Mouse (Mus musculus): ENCODE results near the gene Nox4. TPM values are rescaled to one million over a fixed set of nuclear protein-coding genes. Genes with fewer than 3 reads are reported as not detected.
A peak's percentile ranks its signal among the peaks of the same experiment; 100 is the strongest.

Nox4 gene
- polyA plus RNA-seq (2011; ENCODE audit: insufficient read length, low read depth, missing spikeins) = 15.1 and 20.7 TPM in 2 replicates

GRCm38 (mm10) chr7:87245856-87246579 is at the start of gene Nox4:
TSS of gene Nox4 (plus strand) at chr7:87246096.
- TF ChIP-seq CTCF (IDR thresholded peaks at IDR 0.05; ENCODE audit: borderline replicate concordance, insufficient read depth, low read length) (no peak), POLR2A (IDR thresholded peaks at IDR 0.05; ENCODE audit: low read depth, low read length) (no peak; the same call in none of the 2 replicates)
- H3K4me3 ChIP-seq (ENCODE audit: insufficient read depth, low read length) = peak within 1 kb of the TSS; percentile 36
- peaks cover 5% of the 10 kb centered on the region; the same call in 1 of the 2 replicates for H3K4me1 ChIP-seq (ENCODE audit: control insufficient read depth, insufficient read depth, low read length)
- peak within 1 kb of the TSS; percentile 61 for H3K27ac ChIP-seq (ENCODE audit: insufficient read depth, low read length)

DNA sequence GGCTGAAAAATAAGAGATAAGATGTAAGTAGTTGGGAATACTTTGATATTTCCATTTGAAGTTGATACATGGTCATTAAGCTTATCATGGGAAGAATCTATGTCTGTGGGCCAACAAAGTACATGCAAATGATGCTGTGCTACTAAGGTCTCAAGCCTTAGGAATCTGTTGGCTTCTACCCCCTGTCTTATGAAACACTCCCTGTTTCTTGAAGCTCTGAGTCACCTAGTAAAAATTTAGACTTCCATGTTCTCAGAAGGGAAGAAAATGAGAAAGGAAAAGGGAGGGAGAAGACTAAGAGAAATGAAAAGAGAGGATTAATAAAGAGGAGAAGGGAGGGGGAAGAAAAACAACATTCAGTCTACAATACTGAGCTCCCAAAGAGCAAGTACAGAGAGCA is 41.1 kb upstream of the Nox4 start:
- TF ChIP-seq POLR2A (IDR thresholded peaks at IDR 0.05; ENCODE audit: low read depth, low read length) (no peak), CTCF (IDR thresholded peaks at IDR 0.05; ENCODE audit: borderline replicate concordance, insufficient read depth, low read length) (no peak)
- Histone ChIP-seq H3K4me1 (ENCODE audit: control insufficient read depth, insufficient read depth, low read length) (no peaks in the 10 kb centered on the region), H3K27ac (ENCODE audit: insufficient read depth, low read length) (peak overlapping the region; percentile 82; the same call in 1 of the 2 replicates), H3K4me3 (ENCODE audit: insufficient read depth, low read length) (no peak overlapping the region)

DNA sequence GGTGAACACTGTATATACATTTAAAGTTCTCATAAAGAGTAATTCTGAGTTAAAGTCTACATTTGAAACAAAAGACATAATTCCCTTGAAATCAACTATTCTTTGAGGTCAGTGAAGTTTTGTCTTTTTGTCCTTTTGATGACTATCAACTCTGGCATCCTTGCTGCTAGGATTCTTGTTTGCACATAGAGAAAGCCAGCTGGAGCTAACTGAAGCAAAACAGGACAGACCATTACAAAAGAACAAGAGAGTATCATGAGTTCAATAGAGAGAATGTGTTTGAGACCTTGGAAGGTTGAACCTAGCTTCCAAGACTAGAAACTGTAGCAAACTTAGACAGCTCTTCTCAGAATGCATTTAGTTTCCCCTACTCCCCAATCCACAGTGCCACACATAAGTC is 24.2 kb upstream of the Nox4 start:
- TF ChIP-seq POLR2A (IDR thresholded peaks at IDR 0.05; ENCODE audit: low read depth, low read length) = no peak
- TF ChIP-seq CTCF (IDR thresholded peaks at IDR 0.05; ENCODE audit: borderline replicate concordance, insufficient read depth, low read length) = no peak
- Histone ChIP-seq H3K27ac (ENCODE audit: insufficient read depth, low read length) (no peak overlapping the region), H3K4me3 (ENCODE audit: insufficient read depth, low read length) (no peak overlapping the region), H3K4me1 (ENCODE audit: control insufficient read depth, insufficient read depth, low read length) (peaks cover 5% of the 10 kb centered on the region; the same call in 1 of the 2 replicates)

- H3K27ac ChIP-seq (ENCODE audit: insufficient read depth, low read length) = no peak overlapping the region
- TF ChIP-seq CTCF (IDR thresholded peaks at IDR 0.05; ENCODE audit: borderline replicate concordance, insufficient read depth, low read length) (no peak), POLR2A (IDR thresholded peaks at IDR 0.05; ENCODE audit: low read depth, low read length) (no peak)
- no peak overlapping the region for H3K4me3 ChIP-seq (ENCODE audit: insufficient read depth, low read length)
- peaks cover 2% of the 10 kb centered on the region; the same call in 1 of the 2 replicates for H3K4me1 ChIP-seq (ENCODE audit: control insufficient read depth, insufficient read depth, low read length)
Measured at GRCm38 (mm10) chr7:87222751-87223150, 23.1 kb upstream of the Nox4 start.

- no peak overlapping the region for H3K27ac ChIP-seq (ENCODE audit: insufficient read depth, low read length)
- no peak overlapping the region for H3K4me3 ChIP-seq (ENCODE audit: insufficient read depth, low read length)
- TF ChIP-seq POLR2A (IDR thresholded peaks at IDR 0.05; ENCODE audit: low read depth, low read length) = no peak
- TF ChIP-seq CTCF (IDR thresholded peaks at IDR 0.05; ENCODE audit: borderline replicate concordance, insufficient read depth, low read length) = no peak
- no peaks in the 10 kb centered on the region for H3K4me1 ChIP-seq (ENCODE audit: control insufficient read depth, insufficient read depth, low read length)
Measured at GRCm38 (mm10) chr7:87225617-87226016, 20.3 kb upstream of the Nox4 start.

- Histone ChIP-seq H3K4me3 (ENCODE audit: insufficient read depth, low read length) (no peak overlapping the region), H3K4me1 (ENCODE audit: control insufficient read depth, insufficient read depth, low read length) (no peaks in the 10 kb centered on the region), H3K27ac (ENCODE audit: insufficient read depth, low read length) (no peak overlapping the region)
- TF ChIP-seq POLR2A (IDR thresholded peaks at IDR 0.05; ENCODE audit: low read depth, low read length) (no peak), CTCF (IDR thresholded peaks at IDR 0.05; ENCODE audit: borderline replicate concordance, insufficient read depth, low read length) (no peak)
Measured at GRCm38 (mm10) chr7:87227051-87227948, 18.6 kb upstream of the Nox4 start.

GRCm38 (mm10) chr7:87229502-87229901 is 16.4 kb upstream of the Nox4 start:
- H3K27ac ChIP-seq (ENCODE audit: insufficient read depth, low read length) = no peak overlapping the region
- no peaks in the 10 kb centered on the region for H3K4me1 ChIP-seq (ENCODE audit: control insufficient read depth, insufficient read depth, low read length)
- TF ChIP-seq CTCF (IDR thresholded peaks at IDR 0.05; ENCODE audit: borderline replicate concordance, insufficient read depth, low read length) (no peak), POLR2A (IDR thresholded peaks at IDR 0.05; ENCODE audit: low read depth, low read length) (no peak)
- H3K4me3 ChIP-seq (ENCODE audit: insufficient read depth, low read length) = no peak overlapping the region

DNA sequence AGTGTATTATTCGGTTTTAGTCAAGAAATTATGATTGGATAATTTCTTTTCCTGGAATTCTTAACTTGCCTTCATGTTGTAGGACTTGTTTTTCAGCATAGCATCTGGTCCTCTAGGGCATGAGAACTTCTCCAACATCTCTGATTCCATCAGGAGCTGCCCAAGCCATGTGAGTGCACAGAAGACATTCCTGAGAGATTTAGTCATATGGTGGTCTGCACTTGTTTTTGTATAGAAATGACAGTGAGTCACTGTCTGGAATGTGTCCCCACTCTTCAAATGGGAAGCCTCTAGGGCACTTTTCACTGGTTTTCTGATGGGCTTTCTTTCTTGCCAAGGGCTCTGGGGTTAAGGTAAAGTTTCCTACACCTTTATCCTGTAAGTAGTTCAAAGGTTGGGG is 4.8 kb upstream of the Nox4 start:
- Histone ChIP-seq H3K27ac (ENCODE audit: insufficient read depth, low read length) (no peak overlapping the region), H3K4me1 (ENCODE audit: control insufficient read depth, insufficient read depth, low read length) (no peaks in the 10 kb centered on the region), H3K4me3 (ENCODE audit: insufficient read depth, low read length) (no peak overlapping the region)
- TF ChIP-seq POLR2A (IDR thresholded peaks at IDR 0.05; ENCODE audit: low read depth, low read length) = no peak
- TF ChIP-seq CTCF (IDR thresholded peaks at IDR 0.05; ENCODE audit: borderline replicate concordance, insufficient read depth, low read length) = no peak

- H3K4me1 ChIP-seq (ENCODE audit: control insufficient read depth, insufficient read depth, low read length) = peaks cover 5% of the 10 kb centered on the region; the same call in 1 of the 2 replicates
- TF ChIP-seq POLR2A (IDR thresholded peaks at IDR 0.05; ENCODE audit: low read depth, low read length) (0 out of 2 replicates have a peak, but pooled peaks have one; percentile 53), CTCF (IDR thresholded peaks at IDR 0.05; ENCODE audit: borderline replicate concordance, insufficient read depth, low read length) (no peak)
- 0 out of 2 replicates have a peak overlapping the region, but pooled peaks have one; percentile 5 for H3K27ac ChIP-seq (ENCODE audit: insufficient read depth, low read length)
- H3K4me3 ChIP-seq (ENCODE audit: insufficient read depth, low read length) = peak overlapping the region; percentile 32
Measured at GRCm38 (mm10) chr7:87246580-87246934, 661 bp downstream of the Nox4 start.
